Mouse (Mus musculus): ENCODE results near the gene Nutf2. TPM values are rescaled to one million over a fixed set of nuclear protein-coding genes. Genes with fewer than 3 reads are reported as not detected.

Gene Nutf2
- total RNA-seq, 2 experiments from 2014 or later: 39.1 to 40.1 TPM

Other genes starting within 250 kb of the Nutf2 start
- 10 to 100 TPM; 53.0 to 62.3 TPM for gene Ctcf, start 224.0 kb upstream of the Nutf2 start, total RNA-seq (2021)
- gene Agrp, start 223.2 kb upstream of the Nutf2 start, total RNA-seq (2021): 1 to 10 TPM in 1 of 2 experiments, under 1 TPM in 1; 0.97 to 1.3 TPM
- 1 to 10 TPM; 3.6 to 4.5 TPM for gene Carmil2, start 174.3 kb upstream of the Nutf2 start, total RNA-seq (2021)
- 10 to 100 TPM; 27.9 to 28.2 TPM for gene Acd, start 159.5 kb upstream of the Nutf2 start, total RNA-seq (2021)
- gene Pard6a, start 159.4 kb upstream of the Nutf2 start, total RNA-seq (2021): 10 to 100 TPM in 1 of 2 experiments, 1 to 10 TPM in 1; 9.1 to 12.6 TPM
- gene 4933405L10Rik, start 152.9 kb upstream of the Nutf2 start, total RNA-seq (2021): not detected
- 1 to 10 TPM; 3.9 to 7.5 TPM for gene Enkd1, start 152.4 kb upstream of the Nutf2 start, total RNA-seq (2021)
- gene Gfod2, start 101.9 kb upstream of the Nutf2 start, total RNA-seq (2021): 10 to 100 TPM in 1 of 2 experiments, 1 to 10 TPM in 1; 7.5 to 12.8 TPM
- 10 to 100 TPM; 25.4 to 30.0 TPM for gene Ranbp10, start 33.2 kb upstream of the Nutf2 start, total RNA-seq (2021)
- gene Tsnaxip1, start 32.8 kb upstream of the Nutf2 start, total RNA-seq (2021): not detected
- gene Cenpt, start 7.3 kb upstream of the Nutf2 start, total RNA-seq (2021): 10 to 100 TPM in 1 of 2 experiments, 1 to 10 TPM in 1; 7.6 to 10.4 TPM
- gene Thap11, start 5.4 kb upstream of the Nutf2 start, total RNA-seq (2021): 10 to 100 TPM; 28.3 to 32.0 TPM
- 10 to 100 TPM; 28.0 to 35.3 TPM for gene Edc4, start 20.3 kb downstream of the Nutf2 start, total RNA-seq (2021)
- gene Nrn1l, start 33.0 kb downstream of the Nutf2 start, total RNA-seq (2021): under 1 TPM in 1 of 2 experiments, not detected in 1; 0.55 TPM
- gene Pskh1, start 39.9 kb downstream of the Nutf2 start, total RNA-seq (2021): 10 to 100 TPM; 32.9 to 35.6 TPM
- gene Ctrl, start 73.3 kb downstream of the Nutf2 start, total RNA-seq (2021): under 1 TPM; 0.30 to 0.70 TPM
- gene Psmb10, start 77.9 kb downstream of the Nutf2 start, total RNA-seq (2021): 10 to 100 TPM; 58.0 to 66.3 TPM
- gene Lcat, start 82.8 kb downstream of the Nutf2 start, total RNA-seq (2021): 10 to 100 TPM; 39.2 to 89.9 TPM
- 10 to 100 TPM; 30.5 to 33.7 TPM for gene Slc12a4, start 105.5 kb downstream of the Nutf2 start, total RNA-seq (2021)
- not detected for gene Dpep3, start 118.8 kb downstream of the Nutf2 start, total RNA-seq (2021)
- 10 to 100 TPM; 13.5 to 15.2 TPM for gene Dus2, start 130.8 kb downstream of the Nutf2 start, total RNA-seq (2021)
- gene Dpep2nb, start 145.4 kb downstream of the Nutf2 start, total RNA-seq (2021): not detected
- gene Ddx28, start 151.3 kb downstream of the Nutf2 start, total RNA-seq (2021): 10 to 100 TPM; 13.1 to 16.2 TPM
- 10 to 100 TPM; 39.1 to 47.7 TPM for gene Nfatc3, start 198.3 kb downstream of the Nutf2 start, total RNA-seq (2021)